Mouse (Mus musculus) layer of hippocampus, adult 6 months (tissue): Measurements from ENCODE around the gene Rhox2c. TPM values are rescaled to one million over a fixed set of nuclear protein-coding genes. Genes with fewer than 3 reads are reported as not detected.

Experiments
- long read RNA-seq, 2 experiments: library from polyadenylated mRNA; unstranded; transcript quantifications; one replicate each; pipeline ENCODE4 v2.0.0; 2019 to 2020
- polyA plus RNA-seq: library from polyadenylated mRNA; unstranded; fragments of <200 nt; fragmentation: Nextera tagmentation; gene quantifications from 2 replicates; pipeline ENCODE4 v1.2.3, GENCODE M21; 2021

Rhox2c gene
- polyA plus RNA-seq: not detected in 2 replicates
- long read RNA-seq, experiment 1: 0 reads
- long read RNA-seq, experiment 2: 0 reads

DNA sequence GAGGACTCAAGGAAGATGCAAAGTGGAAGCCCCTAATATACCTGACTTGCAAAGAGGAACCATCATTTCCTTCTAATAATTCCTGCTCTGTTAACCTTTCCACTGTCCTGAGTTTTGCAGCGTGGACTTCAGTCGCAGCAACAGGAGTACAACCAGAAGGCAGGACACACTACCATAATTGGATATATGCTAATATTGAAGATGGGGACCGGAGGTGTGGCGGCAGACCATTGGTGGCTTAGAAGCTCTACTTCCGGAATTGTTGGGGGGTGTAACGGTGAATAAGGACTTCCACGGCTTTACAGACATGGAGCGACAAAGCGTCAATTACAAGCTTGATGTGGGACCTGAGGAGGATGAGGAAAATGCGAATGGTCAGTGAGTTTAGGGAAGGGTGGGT, at the start of gene Rhox2c:
Rhox2c (plus strand) TSS at position 301 of the 400 bp plus-strand sequence.

DNA sequence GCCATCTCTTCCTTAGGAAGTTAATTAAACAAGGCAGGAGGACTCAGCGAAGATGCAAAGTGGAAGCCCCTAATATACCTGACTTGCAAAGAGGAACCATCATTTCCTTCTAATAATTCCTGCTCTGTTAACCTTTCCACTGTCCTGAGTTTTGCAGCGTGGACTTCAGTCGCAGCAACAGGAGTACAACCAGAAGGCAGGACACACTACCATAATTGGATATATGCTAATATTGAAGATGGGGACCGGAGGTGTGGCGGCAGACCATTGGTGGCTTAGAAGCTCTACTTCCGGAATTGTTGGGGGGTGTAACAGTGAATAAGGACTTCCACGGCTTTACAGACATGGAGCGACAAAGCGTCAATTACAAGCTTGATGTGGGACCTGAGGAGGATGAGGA, 41.7 kb upstream of the Rhox2c start, which contains the start of gene Rhox2b:
Rhox2b (plus strand) TSS at position 301 of the 400 bp plus-strand sequence.

DNA sequence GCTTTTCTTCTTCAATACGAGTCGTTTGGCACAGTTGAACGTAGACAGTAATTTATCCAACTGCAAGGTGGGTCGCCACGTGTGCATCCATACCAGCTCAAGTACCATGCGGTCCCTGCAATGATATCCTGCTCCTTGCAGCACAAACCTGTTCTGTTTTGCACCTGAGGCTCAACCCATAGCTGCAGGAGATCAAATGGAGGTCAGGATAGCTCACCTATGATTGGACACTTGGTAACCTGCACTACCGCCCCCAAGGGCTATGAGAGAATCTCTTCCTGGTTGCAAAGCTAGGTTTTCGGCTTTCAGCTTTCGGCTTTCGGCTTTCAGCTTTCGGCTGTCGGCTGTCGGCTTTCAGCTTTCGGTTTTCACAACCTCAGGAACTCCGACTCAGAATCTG, 21.3 kb upstream of the Rhox2c start, which contains the start of gene Rhox4b:
Rhox4b (plus strand) TSS at position 301 of the 400 bp plus-strand sequence.

DNA sequence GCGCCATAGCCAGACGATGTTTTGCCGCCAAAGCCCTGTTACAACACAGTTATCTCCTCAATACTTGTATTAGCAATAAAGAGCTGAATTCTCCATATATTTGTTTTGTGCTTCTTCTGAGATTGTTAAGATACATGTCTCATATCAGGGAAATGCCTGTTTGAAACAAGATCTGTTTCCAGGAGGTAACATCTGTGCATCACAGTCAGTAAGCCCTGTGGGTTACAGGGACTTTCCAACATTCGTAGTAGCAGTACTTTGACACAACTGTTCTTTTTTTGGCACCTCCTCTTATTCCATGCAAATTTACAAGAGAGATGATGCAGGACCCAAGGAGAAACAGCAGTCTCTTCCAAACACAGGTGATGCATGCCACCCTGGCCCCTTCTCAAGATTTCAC, 4.8 kb downstream of the Rhox2c start, which contains the start of gene Rhox3c:
Rhox3c (plus strand) TSS at position 301 of the 400 bp plus-strand sequence.

DNA sequence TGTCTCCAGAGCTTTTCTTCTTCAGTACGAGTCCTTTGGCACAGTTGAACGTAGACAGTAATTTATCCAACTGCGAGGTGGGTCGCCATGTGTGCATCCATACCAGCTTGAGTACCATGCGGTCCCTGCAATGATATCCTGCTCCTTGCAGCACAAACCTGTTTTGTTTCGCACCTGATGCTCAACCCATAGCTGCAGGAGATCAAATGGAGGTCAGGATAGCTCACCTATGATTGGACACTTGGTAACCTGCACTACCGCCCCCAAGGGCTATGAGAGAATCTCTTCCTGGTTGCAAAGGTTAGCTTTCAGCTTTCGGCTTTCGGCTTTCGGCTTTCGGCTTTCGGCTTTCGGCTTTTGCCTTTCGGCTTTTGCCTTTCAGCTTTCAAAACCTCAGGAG, 26.6 kb downstream of the Rhox2c start, which contains the start of gene Rhox4c:
Rhox4c (plus strand) TSS at position 301 of the 400 bp plus-strand sequence.

DNA sequence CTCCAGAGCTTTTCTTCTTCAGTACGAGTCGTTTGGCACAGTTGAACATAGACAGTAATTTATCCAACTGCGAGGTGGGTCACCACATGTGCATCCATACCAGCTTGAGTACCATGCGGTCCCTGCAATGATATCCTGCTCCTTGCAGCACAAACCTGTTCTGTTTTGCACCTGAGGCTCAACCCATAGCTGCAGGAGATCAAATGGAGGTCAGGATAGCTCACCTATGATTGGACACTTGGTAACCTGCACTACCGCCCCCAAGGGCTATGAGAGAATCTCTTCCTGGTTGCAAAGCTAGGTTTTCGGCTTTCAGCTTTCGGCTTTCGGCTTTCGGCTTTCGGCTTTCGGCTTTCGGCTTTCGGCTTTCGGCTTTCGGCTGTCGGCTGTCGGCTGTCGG, 60.6 kb downstream of the Rhox2c start, which contains the start of gene Rhox4d:
Rhox4d (plus strand) TSS at position 301 of the 400 bp plus-strand sequence.

Other genes with a start within 250 kb of the Rhox2c start
- gene Gm9, start 242.6 kb upstream of the Rhox2c start, polyA plus RNA-seq: not detected in 2 replicates
- not detected in 2 replicates for gene Rhox1, start 231.4 kb upstream of the Rhox2c start, polyA plus RNA-seq
- gene Rhox2a, start 208.7 kb upstream of the Rhox2c start, polyA plus RNA-seq: not detected in 2 replicates
- not detected in 2 replicates for gene Rhox3a, start 203.8 kb upstream of the Rhox2c start, polyA plus RNA-seq
- not detected in 2 replicates for gene Rhox4a, start 188.3 kb upstream of the Rhox2c start, polyA plus RNA-seq
- gene Rhox3a2, start 73.7 kb upstream of the Rhox2c start, polyA plus RNA-seq: not detected in 2 replicates
- not detected in 2 replicates for gene Rhox4a2, start 62.8 kb upstream of the Rhox2c start, polyA plus RNA-seq
- gene Rhox2b, start 41.6 kb upstream of the Rhox2c start, polyA plus RNA-seq: not detected in 2 replicates
- not detected in 2 replicates for gene Rhox4b, start 21.2 kb upstream of the Rhox2c start, polyA plus RNA-seq
- not detected in 2 replicates for gene Rhox3c, start 4.9 kb downstream of the Rhox2c start, polyA plus RNA-seq
- gene Rhox4c, start 26.7 kb downstream of the Rhox2c start, polyA plus RNA-seq: not detected in 2 replicates
- not detected in 2 replicates for gene Rhox2d, start 39.7 kb downstream of the Rhox2c start, polyA plus RNA-seq
- gene Rhox4d, start 60.7 kb downstream of the Rhox2c start, polyA plus RNA-seq: not detected in 2 replicates
- gene Rhox2e, start 76.8 kb downstream of the Rhox2c start, polyA plus RNA-seq: not detected in 2 replicates
- gene Rhox3e, start 88.3 kb downstream of the Rhox2c start, polyA plus RNA-seq: not detected in 2 replicates
- gene Rhox4e, start 103.7 kb downstream of the Rhox2c start, polyA plus RNA-seq: not detected in 2 replicates
- gene Rhox2f, start 117.7 kb downstream of the Rhox2c start, polyA plus RNA-seq: not detected in 2 replicates
- gene Rhox3f, start 127.3 kb downstream of the Rhox2c start, polyA plus RNA-seq: not detected in 2 replicates
- not detected in 2 replicates for gene Rhox4f, start 154.0 kb downstream of the Rhox2c start, polyA plus RNA-seq
- not detected in 2 replicates for gene Rhox3g, start 174.9 kb downstream of the Rhox2c start, polyA plus RNA-seq
- not detected in 2 replicates for gene Rhox2g, start 189.8 kb downstream of the Rhox2c start, polyA plus RNA-seq
- not detected in 2 replicates for gene Rhox4g, start 197.6 kb downstream of the Rhox2c start, polyA plus RNA-seq
- not detected in 2 replicates for gene Rhox3h, start 215.1 kb downstream of the Rhox2c start, polyA plus RNA-seq
- not detected in 2 replicates for gene Rhox2h, start 219.6 kb downstream of the Rhox2c start, polyA plus RNA-seq